10 mouse cellular contexts compared by ENCODE assay signal in genomic region chr9:40776459-40777248, GRCm38 (mm10). TPM values are rescaled to one million over a fixed set of nuclear protein-coding genes. Genes with fewer than 3 reads are reported as not detected.
A peak's percentile ranks its signal among the peaks of the same experiment; 100 is the strongest.
DNase-seq lines count a peak whose midpoint lies in the region; ATAC-seq lines count a peak whose summit lies in the region.
"Had no signal": no experiment of that assay in that cellular context is flagged by ENCODE, and none has a peak within 500 bp of the region (broad histone marks: within the 10 kb centered on the region; RNA-seq: fewer than 3 reads in every experiment).

No protein-coding gene starts in this region.

- no peaks in the 10 kb centered on the region for H3K27me3 ChIP-seq in heart, embryonic 16.5 days (ENCODE audit: control insufficient read depth, insufficient read depth, low read length)
- H3K27me3 ChIP-seq: embryonic facial prominence, embryonic 12.5 days had no signal

- 49% methylated on average over 11 of the region's 11 CpGs for WGBS in heart, embryonic 16.5 days

- H3K27ac ChIP-seq in heart, embryonic 16.5 days (ENCODE audit: low read length): peak overlapping the region; percentile 75

- no peak overlapping the region for H3K9ac ChIP-seq in heart, embryonic 16.5 days (ENCODE audit: low read length)
- H3K9ac ChIP-seq: embryonic facial prominence, embryonic 12.5 days had no signal

- no peaks in the 10 kb centered on the region for H3K9me3 ChIP-seq in heart, embryonic 16.5 days (replicated peaks; ENCODE audit: control insufficient read depth, low read length)
- H3K9me3 ChIP-seq: embryonic facial prominence, embryonic 12.5 days; megakaryocyte, embryonic 14.5 days had no signal

- peak; percentile 64 to 77 for DNase-seq in urinary bladder, postnatal 36 days (ENCODE audit: low spot score in 2 of 2)
- DNase-seq in urinary bladder, postnatal 25 days (ENCODE audit: low spot score): no peak
- peak; percentile 67 for DNase-seq in kidney, postnatal 10 days
- peak; percentile 73 for DNase-seq in yolk sac, embryonic 10.5 days (ENCODE audit: low spot score)
- no peak for DNase-seq in spleen, postnatal 4 days (ENCODE audit: low spot score in 2 of 2)
- no peak for DNase-seq in frontal cortex, adult 2 months (ENCODE audit: extremely low spot score in 1 of 2, low spot score in 1 of 2)

- peak; percentile 75 for ATAC-seq in heart, embryonic 16.5 days (replicated peaks; ENCODE audit: extremely low read depth, insufficient read depth, low FRiP score)
- no peak for ATAC-seq in erythroid progenitor cell, adult 5-6 weeks (replicated peaks; ENCODE audit: low FRiP score, poor library complexity, severe bottlenecking)

- H3K4me2 ChIP-seq in heart, embryonic 16.5 days (ENCODE audit: low read depth, low read length): no peak overlapping the region
- H3K4me2 ChIP-seq: embryonic facial prominence, embryonic 12.5 days had no signal

- no peaks in the 10 kb centered on the region for H3K36me3 ChIP-seq in heart, embryonic 16.5 days (ENCODE audit: control insufficient read depth, insufficient read depth)

- H3K4me3 ChIP-seq in heart, embryonic 16.5 days (ENCODE audit: low read length): no peak overlapping the region
- H3K4me3 ChIP-seq: embryonic facial prominence, embryonic 12.5 days; megakaryocyte, embryonic 14.5 days had no signal

- H3K4me1 ChIP-seq in heart, embryonic 16.5 days (ENCODE audit: control insufficient read depth, insufficient read depth, low read length): peaks cover 6% of the 10 kb centered on the region; the same call in 1 of the 2 replicates
- H3K4me1 ChIP-seq: embryonic facial prominence, embryonic 12.5 days had no signal

RNA-seq across cellular contexts. Expression of gene Hspa8, which starts 24.1 kb away (rescaled TPM):
- polyA plus RNA-seq in heart, embryonic 16.5 days (2015; fragmentation: Nextera tagmentation; extraction: Ambion mirVana): 2,017 and 2,064 TPM in 2 replicates
- total RNA-seq in erythroid progenitor cell, adult 5-6 weeks (2015; ENCODE audit: low replicate concordance): 753 and 884 TPM in 2 replicates
- total RNA-seq in erythroid progenitor cell, adult 5-6 weeks (2017; ENCODE audit: low replicate concordance): 686 and 716 TPM in 2 replicates
- 1,947 and 2,084 TPM in 2 replicates for polyA plus RNA-seq in frontal cortex, adult 2 months (2012; rRNA removed)

Comparison
In these comparisons a context has a peak if more than half of its experiments do, and no peak if none do; other contexts are left out.
1. DNase-seq: peak in urinary bladder, postnatal 36 days (2 of 2), kidney, postnatal 10 days (single experiment) and yolk sac, embryonic 10.5 days (single experiment); none in urinary bladder, postnatal 25 days (single experiment), spleen, postnatal 4 days (0 of 2) and frontal cortex, adult 2 months (0 of 2).